Mouse (Mus musculus): Measurements from ENCODE around the gene Plppr3. TPM values are rescaled to one million over a fixed set of nuclear protein-coding genes. Genes with fewer than 3 reads are reported as not detected.

Plppr3 gene
- total and polyA plus RNA-seq, 3 experiments, result 0.85 to 6.2 TPM; not detected in 1

DNA sequence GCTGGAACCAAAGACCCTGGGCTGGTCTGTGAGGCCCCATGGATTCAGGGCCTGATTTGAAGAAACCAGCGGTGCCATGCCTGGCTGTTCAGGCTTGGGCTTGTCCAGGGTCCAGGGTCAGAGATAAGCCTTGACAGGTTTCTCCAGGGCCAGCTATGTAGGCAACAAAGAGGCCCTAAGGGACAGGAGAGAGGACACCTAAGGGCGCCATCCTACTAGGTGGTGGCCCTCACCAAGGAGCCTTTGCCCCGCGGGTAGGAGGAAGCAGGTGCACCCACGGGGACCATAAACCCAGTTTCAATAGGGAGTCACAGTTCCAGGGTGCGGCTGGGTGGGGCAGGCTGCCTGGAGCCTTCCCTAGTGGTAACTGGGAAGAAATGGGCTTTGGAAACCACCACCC, 51.4 kb downstream of the Plppr3 start:
- H3K79me2 ChIP-seq (ENCODE audit: control insufficient read depth, insufficient read depth, low read length, poor library complexity), result no peaks in the 10 kb centered on the region
- no peak overlapping the region for H3K4me3 ChIP-seq (ENCODE audit: control insufficient read depth in 1 of 2, insufficient read depth in 1 of 2, low read depth in 2 of 2, low read length in 2 of 2)
- no peak for DNase-seq (ENCODE audit: low read depth, low spot score)
- no peaks in the 10 kb centered on the region for H3K27me3 ChIP-seq (ENCODE audit: control insufficient read depth in 1 of 2, insufficient read depth in 2 of 2, low read length in 2 of 2)
- no peaks in the 10 kb centered on the region for H3K36me3 ChIP-seq (ENCODE audit: control insufficient read depth in 1 of 2, insufficient read depth in 2 of 2, low read length in 2 of 2)
- peaks cover 0 to 14% of the 10 kb centered on the region in 2 experiments; a peak in 2 of 4 replicates for H3K4me1 ChIP-seq (ENCODE audit: control insufficient read depth in 1 of 2, insufficient read depth in 2 of 2, low read length in 2 of 2)
- H3K27ac ChIP-seq (ENCODE audit: control insufficient read depth, low read depth, low read length), result no peak overlapping the region
- no peaks in the 10 kb centered on the region for H3K9me3 ChIP-seq (replicated peaks; ENCODE audit: insufficient read depth, low read length)
- no peak for TF ChIP-seq TCF12 (IDR thresholded peaks at IDR 0.05; ENCODE audit: low read depth, low read length)
- TF ChIP-seq POLR2AphosphoS5 (IDR thresholded peaks at IDR 0.05; ENCODE audit: borderline replicate concordance, low read depth, low read length), result no peak
- no peak for TF ChIP-seq SMC3 (IDR thresholded peaks at IDR 0.05; ENCODE audit: low read depth, low read length)
- no peak for TF ChIP-seq RAD21 (IDR thresholded peaks at IDR 0.05; ENCODE audit: low read depth, low read length)
- no peak for TF ChIP-seq USF1 (IDR thresholded peaks at IDR 0.05; ENCODE audit: low read depth, low read length)
- no peak for TF ChIP-seq RCOR1 (IDR thresholded peaks at IDR 0.05; ENCODE audit: low read depth, low read length)
- no peak for TF ChIP-seq JUND (IDR thresholded peaks at IDR 0.05; ENCODE audit: low read depth, low read length)
- H3K9ac ChIP-seq (ENCODE audit: control insufficient read depth, low read depth, low read length, poor library complexity, severe bottlenecking), result no peak overlapping the region

DNA sequence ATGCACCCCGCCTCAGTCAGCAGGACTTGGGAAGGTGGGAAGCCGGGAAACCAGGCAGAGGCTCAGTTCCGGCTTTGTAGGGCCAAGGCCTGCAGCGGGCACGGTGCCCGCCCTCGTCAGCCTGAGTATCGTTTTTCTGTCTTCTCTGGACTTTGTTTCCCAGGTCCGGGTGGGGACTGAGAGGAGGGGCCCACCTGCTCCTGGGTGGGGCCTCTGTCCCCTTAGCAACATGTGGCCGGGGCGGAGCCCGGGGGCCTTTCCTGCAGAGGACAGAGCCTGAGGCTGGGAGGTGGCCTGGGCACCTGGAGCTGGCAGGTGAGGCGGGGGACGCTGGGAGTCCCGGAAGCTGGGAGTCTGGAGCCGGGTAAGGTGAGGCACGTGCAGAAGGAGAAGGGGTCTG, 52.1 kb downstream of the Plppr3 start:
- DNase-seq (ENCODE audit: low read depth, low spot score), result no peak
- TF ChIP-seq POLR2AphosphoS5 (IDR thresholded peaks at IDR 0.05; ENCODE audit: borderline replicate concordance, low read depth, low read length) (no peak), RCOR1 (IDR thresholded peaks at IDR 0.05; ENCODE audit: low read depth, low read length) (no peak), GATA1 (IDR thresholded peaks at IDR 0.05; ENCODE audit: low read depth, low read length) (no peak), MYC (IDR thresholded peaks at IDR 0.05; ENCODE audit: low read depth, low read length) (no peak), BHLHE40 (IDR thresholded peaks at IDR 0.05; ENCODE audit: borderline replicate concordance, low read depth, low read length) (no peak)
- Histone ChIP-seq H3K36me3 (ENCODE audit: control insufficient read depth in 1 of 2, insufficient read depth in 2 of 2, low read length in 2 of 2) (no peaks in the 10 kb centered on the region), H3K27ac (ENCODE audit: control insufficient read depth, low read depth, low read length) (no peak overlapping the region), H3K9ac (ENCODE audit: control insufficient read depth, low read depth, low read length, poor library complexity, severe bottlenecking) (no peak overlapping the region), H3K4me1 (ENCODE audit: control insufficient read depth in 1 of 2, insufficient read depth in 2 of 2, low read length in 2 of 2) (peaks cover 0 to 14% of the 10 kb centered on the region in 2 experiments; a peak in 2 of 4 replicates), H3K79me2 (ENCODE audit: control insufficient read depth, insufficient read depth, low read length, poor library complexity) (no peaks in the 10 kb centered on the region), H3K9me3 (replicated peaks; ENCODE audit: insufficient read depth, low read length) (no peaks in the 10 kb centered on the region), H3K27me3 (ENCODE audit: control insufficient read depth in 1 of 2, insufficient read depth in 2 of 2, low read length in 2 of 2) (no peaks in the 10 kb centered on the region), H3K4me3 (ENCODE audit: control insufficient read depth in 1 of 2, insufficient read depth in 1 of 2, low read depth in 2 of 2, low read length in 2 of 2) (no peak overlapping the region)

DNA sequence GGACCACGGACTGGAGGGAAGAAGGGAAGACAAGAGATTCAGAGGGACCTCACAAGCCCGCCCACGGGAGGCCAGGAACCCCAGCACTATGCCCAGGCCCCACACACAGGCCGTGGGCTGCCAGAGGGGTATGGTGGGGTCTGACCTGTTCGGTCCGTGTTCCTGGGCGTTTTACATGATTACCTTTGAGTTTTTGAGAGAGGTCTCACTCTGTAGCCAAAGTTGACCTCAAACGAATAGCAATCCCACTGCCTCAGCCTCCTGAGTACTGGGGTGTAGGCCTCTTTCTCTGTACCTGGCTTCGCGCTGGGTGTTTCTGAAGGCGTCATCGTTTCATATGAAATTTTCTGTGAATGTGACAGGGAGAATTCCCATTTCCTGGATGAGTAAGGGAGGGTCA, 52.7 kb downstream of the Plppr3 start:
- Histone ChIP-seq H3K4me3 (ENCODE audit: control insufficient read depth in 1 of 2, insufficient read depth in 1 of 2, low read depth in 2 of 2, low read length in 2 of 2) (no peak overlapping the region), H3K4me1 (ENCODE audit: control insufficient read depth in 1 of 2, insufficient read depth in 2 of 2, low read length in 2 of 2) (peaks cover 0 to 14% of the 10 kb centered on the region in 2 experiments; a peak in 2 of 4 replicates), H3K27ac (ENCODE audit: control insufficient read depth, low read depth, low read length) (no peak overlapping the region), H3K79me2 (ENCODE audit: control insufficient read depth, insufficient read depth, low read length, poor library complexity) (no peaks in the 10 kb centered on the region), H3K9ac (ENCODE audit: control insufficient read depth, low read depth, low read length, poor library complexity, severe bottlenecking) (no peak overlapping the region), H3K9me3 (replicated peaks; ENCODE audit: insufficient read depth, low read length) (no peaks in the 10 kb centered on the region), H3K27me3 (ENCODE audit: control insufficient read depth in 1 of 2, insufficient read depth in 2 of 2, low read length in 2 of 2) (no peaks in the 10 kb centered on the region), H3K36me3 (ENCODE audit: control insufficient read depth in 1 of 2, insufficient read depth in 2 of 2, low read length in 2 of 2) (no peaks in the 10 kb centered on the region)
- no peak for DNase-seq (ENCODE audit: low read depth, low spot score)
- no peak for TF ChIP-seq SMC3 (IDR thresholded peaks at IDR 0.05; ENCODE audit: low read depth, low read length)
- no peak for TF ChIP-seq TCF12 (IDR thresholded peaks at IDR 0.05; ENCODE audit: low read depth, low read length)
- TF ChIP-seq MYB (IDR thresholded peaks at IDR 0.05; ENCODE audit: low read depth, low read length), result no peak
- TF ChIP-seq USF1 (IDR thresholded peaks at IDR 0.05; ENCODE audit: low read depth, low read length), result no peak
- TF ChIP-seq POLR2AphosphoS5 (IDR thresholded peaks at IDR 0.05; ENCODE audit: borderline replicate concordance, low read depth, low read length), result no peak
- no peak for TF ChIP-seq HCFC1 (IDR thresholded peaks at IDR 0.05; ENCODE audit: low read depth, low read length)
- no peak for TF ChIP-seq MAX (IDR thresholded peaks at IDR 0.05; ENCODE audit: low read length)
- TF ChIP-seq EP300 (IDR thresholded peaks at IDR 0.05; ENCODE audit: low read depth in 1 of 2, low read length in 2 of 2), result no peak
- no peak for TF ChIP-seq BHLHE40 (IDR thresholded peaks at IDR 0.05; ENCODE audit: borderline replicate concordance, low read depth, low read length)
- TF ChIP-seq ZKSCAN1 (IDR thresholded peaks at IDR 0.05; ENCODE audit: low read depth, low read length), result no peak
- no peak for TF ChIP-seq CHD1 (IDR thresholded peaks at IDR 0.05; ENCODE audit: low read depth, low read length)
- no peak for TF ChIP-seq RAD21 (IDR thresholded peaks at IDR 0.05; ENCODE audit: low read depth, low read length)
- TF ChIP-seq RCOR1 (IDR thresholded peaks at IDR 0.05; ENCODE audit: low read depth, low read length), result no peak
- no peak for TF ChIP-seq ZC3H11A (IDR thresholded peaks at IDR 0.05; ENCODE audit: low read depth, low read length)
- no peak for TF ChIP-seq TBP (IDR thresholded peaks at IDR 0.05; ENCODE audit: low read depth, low read length)
- TF ChIP-seq MEF2A (IDR thresholded peaks at IDR 0.05; ENCODE audit: extremely low read depth, insufficient replicate concordance, low read depth, low read length, poor library complexity, severe bottlenecking), result no peak
- TF ChIP-seq MYC (IDR thresholded peaks at IDR 0.05; ENCODE audit: low read depth, low read length), result no peak
- TF ChIP-seq E2F4 (IDR thresholded peaks at IDR 0.05; ENCODE audit: borderline replicate concordance, low read depth, low read length), result no peak
- TF ChIP-seq NELFE (IDR thresholded peaks at IDR 0.05; ENCODE audit: low read depth, low read length), result no peak
- TF ChIP-seq KAT2A (conservative IDR thresholded peaks at IDR 0.05; ENCODE audit: low read depth, low read length), result no peak

Data from MEL (cell line).